Mouse (Mus musculus): ENCODE results near the gene Kcnd3.

The Kcnd3 gene

GRCm38 (mm10) chr3:105451627-105452555 is at the start of gene Kcnd3:
Gene Kcnd3 (plus strand): TSS chr3:105452330.
- DNase-seq = peak; percentile 19

- DNase-seq = peak; percentile 52
Measured at GRCm38 (mm10) chr3:105402676-105403075, 49.5 kb upstream of the Kcnd3 start.

- no peak for DNase-seq
Measured at GRCm38 (mm10) chr3:105403410-105404076, 48.6 kb upstream of the Kcnd3 start.

GRCm38 (mm10) chr3:105404077-105404446 is 48.1 kb upstream of the Kcnd3 start:
- peak; percentile 14 for DNase-seq

GRCm38 (mm10) chr3:105405516-105405915 is 46.6 kb upstream of the Kcnd3 start:
- DNase-seq = peak; percentile 31

- peak; percentile 33 for DNase-seq
Measured at GRCm38 (mm10) chr3:105406036-105406435, 46.1 kb upstream of the Kcnd3 start.

GRCm38 (mm10) chr3:105408211-105408610 is 43.9 kb upstream of the Kcnd3 start:
- DNase-seq = no peak

- no peak for DNase-seq
Measured at GRCm38 (mm10) chr3:105410810-105411209, 41.3 kb upstream of the Kcnd3 start.

- no peak for DNase-seq
Measured at GRCm38 (mm10) chr3:105411776-105412175, 40.4 kb upstream of the Kcnd3 start.

GRCm38 (mm10) chr3:105412229-105412628 is 39.9 kb upstream of the Kcnd3 start:
- no peak for DNase-seq

GRCm38 (mm10) chr3:105412681-105413080 is 39.4 kb upstream of the Kcnd3 start:
- DNase-seq = no peak

GRCm38 (mm10) chr3:105418441-105418840 is 33.7 kb upstream of the Kcnd3 start:
- DNase-seq = no peak

- DNase-seq = no peak
Measured at GRCm38 (mm10) chr3:105422391-105422790, 29.7 kb upstream of the Kcnd3 start.

- DNase-seq = no peak
Measured at GRCm38 (mm10) chr3:105423427-105423826, 28.7 kb upstream of the Kcnd3 start.

- DNase-seq = no peak
Measured at GRCm38 (mm10) chr3:105428586-105428985, 23.5 kb upstream of the Kcnd3 start.

GRCm38 (mm10) chr3:105436383-105436782 is 15.7 kb upstream of the Kcnd3 start:
- no peak for DNase-seq

GRCm38 (mm10) chr3:105436971-105437370 is 15.2 kb upstream of the Kcnd3 start:
- no peak for DNase-seq

GRCm38 (mm10) chr3:105440873-105441495 is 11.1 kb upstream of the Kcnd3 start:
- DNase-seq = no peak

GRCm38 (mm10) chr3:105450641-105451470 is 1.3 kb upstream of the Kcnd3 start:
- peak; percentile 41 for DNase-seq

GRCm38 (mm10) chr3:105452556-105453213 is 555 bp downstream of the Kcnd3 start:
- DNase-seq = peak; percentile 11

GRCm38 (mm10) chr3:105453214-105453950 is 1.3 kb downstream of the Kcnd3 start:
- DNase-seq = no peak

All from kidney, adult 9 months (tissue).